Mouse (Mus musculus) naive thymus-derived CD4-positive, alpha-beta T cell, adult 2 months (primary cell): ENCODE measurements at regions not wholly inside any gene's neighbourhood (a gene's known extent, or its start where the extent isn't known, plus 50 kb on each side); places are given as distances from the start of the nearest gene placed in this dataset.

Experiments used
- DNase-seq: peaks from one replicate; pipeline ENCODE4 v3.0.0-alpha.2; 2011; ENCODE audit warnings: low read depth

- no peak for DNase-seq
Observed at GRCm38 (mm10) chr14:72219523-72219922, 272.1 kb downstream of the Gm9195 start.

- DNase-seq: no peak
Observed at GRCm38 (mm10) chr14:72200307-72200706, 291.3 kb downstream of the Gm9195 start.

- no peak for DNase-seq
Observed at GRCm38 (mm10) chr14:72199900-72200299, 291.7 kb downstream of the Gm9195 start.

- DNase-seq: no peak
Observed at GRCm38 (mm10) chr14:72197972-72198371, 293.7 kb downstream of the Gm9195 start.

- DNase-seq: no peak
Observed at GRCm38 (mm10) chr14:72187329-72187984, 304.2 kb downstream of the Gm9195 start.

- DNase-seq: no peak
Observed at GRCm38 (mm10) chr14:72175751-72176150, 315.9 kb downstream of the Gm9195 start.

- DNase-seq: no peak
Observed at GRCm38 (mm10) chr14:72172549-72173405, 318.9 kb downstream of the Gm9195 start.

- DNase-seq: no peak
Observed at GRCm38 (mm10) chr14:72171777-72172176, 319.9 kb downstream of the Gm9195 start.

- no peak for DNase-seq
Observed at GRCm38 (mm10) chr14:72158537-72159323, 332.9 kb downstream of the Gm9195 start.

- DNase-seq: no peak
Observed at GRCm38 (mm10) chr14:72155197-72155907, 336.3 kb downstream of the Gm9195 start.

- no peak for DNase-seq
Observed at GRCm38 (mm10) chr14:72151676-72152075, 340.0 kb downstream of the Gm9195 start.

GRCm38 (mm10) chr14:72149463-72149862 lies 342.2 kb downstream of the Gm9195 start:
- DNase-seq: no peak

GRCm38 (mm10) chr14:72148886-72149285 lies 342.8 kb downstream of the Gm9195 start:
- no peak for DNase-seq

- DNase-seq: no peak
Observed at GRCm38 (mm10) chr14:72146381-72146780, 345.3 kb downstream of the Gm9195 start.

- DNase-seq: no peak
Observed at GRCm38 (mm10) chr14:72142883-72143487, 348.7 kb downstream of the Gm9195 start.

- DNase-seq: no peak
Observed at GRCm38 (mm10) chr14:72141136-72141535, 350.5 kb downstream of the Gm9195 start.

GRCm38 (mm10) chr14:72130149-72130548 lies 361.5 kb downstream of the Gm9195 start:
- DNase-seq: no peak

GRCm38 (mm10) chr14:72121786-72122185 lies 369.9 kb downstream of the Gm9195 start:
- no peak for DNase-seq

GRCm38 (mm10) chr14:72121006-72121405 lies 370.6 kb downstream of the Gm9195 start:
- no peak for DNase-seq

GRCm38 (mm10) chr14:72116842-72117241 lies 374.8 kb downstream of the Gm9195 start:
- no peak for DNase-seq

GRCm38 (mm10) chr14:72113377-72113993 lies 378.2 kb downstream of the Gm9195 start:
- DNase-seq: no peak
